Mouse (Mus musculus): ENCODE results near the gene Spic. TPM values are rescaled to one million over a fixed set of nuclear protein-coding genes. Genes with fewer than 3 reads are reported as not detected.

Spic gene
- polyA plus RNA-seq (2021; fragmentation: Nextera tagmentation): not detected in 2 replicates
- long read RNA-seq, experiment 1: 0 reads
- long read RNA-seq, experiment 2: 0 reads

GRCm38 (mm10) chr10:88684925-88685324 is at the start of gene Spic:
Gene Spic, minus strand, starts transcription at chr10:88685015.

GRCm38 (mm10) chr10:88730571-88731495 is 46.0 kb upstream of the Spic start, which contains the start of gene Arl1:
Gene Arl1, plus strand, starts transcription at chr10:88730858.

Other genes starting within 250 kb of the Spic start
- 0.23 and 0.51 TPM in 2 replicates for gene Sycp3, start 225.4 kb downstream of the Spic start, polyA plus RNA-seq (2021; fragmentation: Nextera tagmentation)
- gene Chpt1, start 180.9 kb downstream of the Spic start, polyA plus RNA-seq (2021; fragmentation: Nextera tagmentation): 24.4 and 46.0 TPM in 2 replicates
- gene Mybpc1, start 79.9 kb downstream of the Spic start, polyA plus RNA-seq (2021; fragmentation: Nextera tagmentation): 1.9 TPM in 2 replicates
- 237 and 274 TPM in 2 replicates for gene Arl1, start 45.8 kb upstream of the Spic start, polyA plus RNA-seq (2021; fragmentation: Nextera tagmentation)
- gene Utp20, start 141.8 kb upstream of the Spic start, polyA plus RNA-seq (2021; fragmentation: Nextera tagmentation): 2.2 and 2.6 TPM in 2 replicates
- gene Slc5a8, start 201.0 kb upstream of the Spic start, polyA plus RNA-seq (2021; fragmentation: Nextera tagmentation): 0.03 and 0.09 TPM in 2 replicates